Mouse (Mus musculus) spleen, adult 12 weeks (tissue): ENCODE results near the gene P2ry2.

Experiments used
- DNase-seq: peaks from one replicate; pipeline ENCODE4 v3.0.0; 2022; ENCODE audit warnings: low spot score

The P2ry2 gene

GRCm38 (mm10) chr7:101026836-101027235 lies 14.2 kb upstream of the P2ry2 start:
- no peak for DNase-seq

- DNase-seq = no peak
These were observed 4.8 kb upstream of the P2ry2 start for GRCm38 (mm10) chr7:101017492-101017891.

- no peak for DNase-seq
These were observed 4.4 kb upstream of the P2ry2 start for GRCm38 (mm10) chr7:101017021-101017461.

GRCm38 (mm10) chr7:101014985-101015384 lies 2.3 kb upstream of the P2ry2 start:
- no peak for DNase-seq

GRCm38 (mm10) chr7:101014041-101014440 lies 1.4 kb upstream of the P2ry2 start:
- DNase-seq = no peak

- peak; percentile 12 for DNase-seq
These were observed 842 bp downstream of the P2ry2 start for GRCm38 (mm10) chr7:101011681-101012367.

- DNase-seq = no peak
These were observed 1.9 kb downstream of the P2ry2 start for GRCm38 (mm10) chr7:101010741-101011140.

GRCm38 (mm10) chr7:101006201-101006600 lies 6.5 kb downstream of the P2ry2 start:
- DNase-seq = no peak

- DNase-seq = no peak
These were observed 7.5 kb downstream of the P2ry2 start for GRCm38 (mm10) chr7:101005119-101005518.

- no peak for DNase-seq
These were observed 9.0 kb downstream of the P2ry2 start for GRCm38 (mm10) chr7:101003442-101004326.

GRCm38 (mm10) chr7:101002274-101002673 lies 10.4 kb downstream of the P2ry2 start:
- DNase-seq = no peak

GRCm38 (mm10) chr7:100999623-101000022 lies 13.0 kb downstream of the P2ry2 start:
- DNase-seq = no peak

- no peak for DNase-seq
These were observed 14.1 kb downstream of the P2ry2 start for GRCm38 (mm10) chr7:100998578-100998960.

GRCm38 (mm10) chr7:100997951-100998577 lies 14.6 kb downstream of the P2ry2 start:
- no peak for DNase-seq

- DNase-seq = no peak
These were observed 15.5 kb downstream of the P2ry2 start for GRCm38 (mm10) chr7:100997215-100997614.

- no peak for DNase-seq
These were observed 16.7 kb downstream of the P2ry2 start for GRCm38 (mm10) chr7:100995951-100996350.

- DNase-seq = no peak
These were observed 17.3 kb downstream of the P2ry2 start for GRCm38 (mm10) chr7:100995260-100995864.

- DNase-seq = no peak
These were observed 19.5 kb downstream of the P2ry2 start for GRCm38 (mm10) chr7:100993166-100993565.

GRCm38 (mm10) chr7:100991972-100992371 lies 20.7 kb downstream of the P2ry2 start:
- no peak for DNase-seq

- no peak for DNase-seq
These were observed 21.9 kb downstream of the P2ry2 start for GRCm38 (mm10) chr7:100990636-100991311.

- no peak for DNase-seq
These were observed 24.6 kb downstream of the P2ry2 start for GRCm38 (mm10) chr7:100988092-100988491.
